Mouse (Mus musculus) cerebellum, adult 2 months (tissue): ENCODE data around the gene Ikzf3.

Experiments used
- CTCF ChIP-seq: fragments of 200-500 bp; IDR thresholded peaks from 2 replicates; pipeline ENCODE4 v1.5.1; 2011; ENCODE audit warnings: low read depth, mild to moderate bottlenecking, control low read depth, low read length, moderate library complexity, borderline replicate concordance; ENCODE audit not compliant: insufficient read depth
- POLR2A ChIP-seq: fragments of 200-500 bp; IDR thresholded peaks from 2 replicates; pipeline ENCODE4 v1.6.1; 2011; ENCODE audit warnings: low read length, control low read depth, borderline replicate concordance; ENCODE audit not compliant: insufficient read depth

DNA sequence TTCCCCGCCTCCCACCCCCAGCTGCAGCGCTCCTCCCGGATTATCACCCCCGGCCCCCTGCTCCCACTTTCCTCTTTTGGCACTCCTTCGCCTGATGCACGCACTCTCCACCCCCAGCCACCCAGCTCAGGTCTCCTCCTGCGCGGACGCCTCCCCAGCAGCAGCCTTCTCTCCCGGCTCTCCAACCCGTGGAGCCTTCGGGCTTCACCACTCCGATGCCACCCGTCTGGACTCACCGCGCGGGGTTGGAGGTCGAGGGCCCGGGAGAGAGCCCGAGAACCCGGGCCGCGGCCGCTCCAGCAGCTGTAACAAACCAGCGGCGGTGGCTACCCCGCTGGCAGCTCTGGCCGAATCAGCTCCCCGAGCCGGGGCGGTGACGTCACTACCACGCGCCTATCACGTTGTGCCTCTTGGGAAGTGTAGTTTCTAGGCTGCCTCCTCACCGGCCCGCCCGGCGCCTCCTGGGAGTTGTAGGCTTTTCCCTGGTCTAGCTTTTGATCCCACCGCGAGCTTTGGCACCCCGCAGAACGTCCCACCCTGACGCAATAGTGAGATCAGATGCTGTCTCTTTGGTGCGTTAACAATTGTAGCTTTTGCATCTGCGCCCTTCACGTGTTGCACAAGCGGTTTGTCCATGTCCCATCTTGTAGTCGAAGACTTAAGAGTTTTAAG, 41.2 kb upstream of the Ikzf3 start, which contains the start of gene Ormdl3:
- TF ChIP-seq POLR2A (peak; percentile 65; the same call in 1 of the 2 replicates), CTCF (no peak)
